Mouse (Mus musculus): ENCODE measurements around the gene Olfr1537.

The Olfr1537 gene

GRCm38 (mm10) chr9:39249894-39250293, at the start of gene Olfr1537:
Gene Olfr1537, minus strand, starts transcription at chr9:39249994.
- DNase-seq (ENCODE audit: low read depth, low spot score): no peak

GRCm38 (mm10) chr9:39287136-39287535, 37.3 kb upstream of the Olfr1537 start:
- no peak for DNase-seq (ENCODE audit: low read depth, low spot score)

GRCm38 (mm10) chr9:39276718-39277117, 26.9 kb upstream of the Olfr1537 start, which contains the start of gene Olfr945:
Gene Olfr945, minus strand, starts transcription at chr9:39276818.
- no peak for DNase-seq (ENCODE audit: low read depth, low spot score)

GRCm38 (mm10) chr9:39201620-39202019, 48.2 kb downstream of the Olfr1537 start, which contains the start of gene Olfr944:
Gene Olfr944, plus strand, starts transcription at chr9:39201920.
- DNase-seq (ENCODE audit: low read depth, low spot score): no peak

Measured in brain, adult 2 months (tissue).